ENCODE assay signal across 14 mouse cellular contexts in genomic region chr14:31530847-31531246, GRCm38 (mm10). TPM values are rescaled to one million over a fixed set of nuclear protein-coding genes. Genes with fewer than 3 reads are reported as not detected.
A peak's percentile ranks its signal among the peaks of the same experiment; 100 is the strongest.
DNase-seq lines count a peak whose midpoint lies in the region; ATAC-seq and TF ChIP-seq lines count a peak whose summit lies in the region.
"Had no signal": no experiment of that assay in that cellular context is flagged by ENCODE, and none has a peak within 500 bp of the region (broad histone marks: within the 10 kb centered on the region; RNA-seq: fewer than 3 reads in every experiment).

No protein-coding gene starts in this region.

- H3K9ac ChIP-seq in heart, embryonic 15.5 days, result no peak overlapping the region
- H3K9ac ChIP-seq in CH12.LX (ENCODE audit: insufficient read depth, low read depth), result peak overlapping the region; percentile 68; the same call in 1 of the 2 replicates
- no peak overlapping the region for H3K9ac ChIP-seq in intestine, postnatal 0 days (ENCODE audit: low read depth, low read length)
- no peak overlapping the region for H3K9ac ChIP-seq in liver, embryonic 12.5 days
- H3K9ac ChIP-seq: embryonic facial prominence, embryonic 13.5 days; forebrain, embryonic 12.5 days; heart, embryonic 13.5 days had no signal

- no peak for ATAC-seq in heart, embryonic 15.5 days (replicated peaks; ENCODE audit: insufficient number of reproducible peaks, insufficient read depth, low FRiP score, low read depth)
- ATAC-seq in intestine, postnatal 0 days, result peak; percentile 65; the same call in 1 of the 2 replicates
- ATAC-seq in liver, embryonic 12.5 days, result no peak
- ATAC-seq: midbrain, embryonic 16.5 days had no signal

- in situ Hi-C loops in CH12.LX (cut with MboI; ENCODE audit: low pct_ligation_motif_present, low pct_unique_long_range_greater_than_20kb, low sequenced_read_pairs), result no loop called here

- H3K4me3 ChIP-seq in heart, embryonic 15.5 days, result no peak overlapping the region
- no peak overlapping the region for H3K4me3 ChIP-seq in heart, embryonic 10.5 days
- H3K4me3 ChIP-seq in CH12.LX (replicated peaks in 1 of 3; ENCODE audit: low read depth in 2 of 3, low read length in 2 of 3, poor library complexity in 1 of 3), result peak overlapping the region; percentile 58 to 74 (median 65)
- no peak overlapping the region for H3K4me3 ChIP-seq in intestine, postnatal 0 days (ENCODE audit: low read depth, low read length)
- no peak overlapping the region for H3K4me3 ChIP-seq in liver, embryonic 12.5 days
- H3K4me3 ChIP-seq: embryonic facial prominence, embryonic 13.5 days; forebrain, embryonic 12.5 days; heart, embryonic 13.5 days had no signal

- DNase-seq in heart, embryonic 10.5 days (ENCODE audit: low spot score), result no peak
- no peak for DNase-seq in CH12.LX (ENCODE audit: extremely low read depth)
- no peak for DNase-seq in cerebellum, adult 9-10 months
- no peak for DNase-seq in left cerebral cortex, adult 9 months (ENCODE audit: low spot score in 2 of 2)
- no peak for DNase-seq in cerebellum, postnatal 4 days (ENCODE audit: low spot score in 2 of 2)
- DNase-seq: adrenal gland, postnatal 25 days; cerebellum, postnatal 25 days had no signal

- H3K4me1 ChIP-seq in heart, embryonic 15.5 days (replicated peaks), result 0 out of 2 replicates have a peak, but pooled peaks cover 2% of the 10 kb centered on the region
- 0 out of 2 replicates have a peak, but pooled peaks cover 5% of the 10 kb centered on the region for H3K4me1 ChIP-seq in heart, embryonic 10.5 days
- H3K4me1 ChIP-seq in CH12.LX (ENCODE audit: control insufficient read depth in 1 of 2, insufficient read depth in 2 of 2), result peaks cover 12 to 33% of the 10 kb centered on the region in 2 experiments; a peak in 3 of 4 replicates
- H3K4me1 ChIP-seq in intestine, postnatal 0 days (replicated peaks; ENCODE audit: control insufficient read depth, insufficient read depth, low read length), result peaks cover 17% of the 10 kb centered on the region
- peaks cover 14% of the 10 kb centered on the region for H3K4me1 ChIP-seq in liver, embryonic 12.5 days
- H3K4me1 ChIP-seq: forebrain, embryonic 12.5 days had no signal

- H3K27ac ChIP-seq in heart, embryonic 15.5 days, result 0 out of 2 replicates have a peak overlapping the region, but pooled peaks have one; percentile 16
- H3K27ac ChIP-seq in heart, embryonic 10.5 days, result no peak overlapping the region
- peak overlapping the region; percentile 15; the same call in 1 of the 2 replicates for H3K27ac ChIP-seq in CH12.LX (ENCODE audit: insufficient read depth, low read depth)
- peak overlapping the region; percentile 73 for H3K27ac ChIP-seq in intestine, postnatal 0 days (ENCODE audit: low read depth, low read length)
- 0 out of 2 replicates have a peak overlapping the region, but pooled peaks have one; percentile 17 for H3K27ac ChIP-seq in liver, embryonic 12.5 days
- H3K27ac ChIP-seq: forebrain, embryonic 12.5 days had no signal

- H3K79me2 ChIP-seq in CH12.LX (replicated peaks; ENCODE audit: control insufficient read depth, extremely low read depth, insufficient read depth, poor library complexity, severe bottlenecking), result no peaks in the 10 kb centered on the region

- no peak for TF ChIP-seq RAD21 in CH12.LX (IDR thresholded peaks at IDR 0.05; ENCODE audit: low read depth, low read length)

- peaks cover 2% of the 10 kb centered on the region; the same call in 1 of the 2 replicates for H3K36me3 ChIP-seq in heart, embryonic 15.5 days
- H3K36me3 ChIP-seq in heart, embryonic 10.5 days, result peaks cover 2% of the 10 kb centered on the region; the same call in 1 of the 2 replicates
- H3K36me3 ChIP-seq in CH12.LX (replicated peaks in 1 of 2; ENCODE audit: control insufficient read depth in 1 of 2, insufficient read depth in 1 of 2, low read length in 1 of 2), result peaks cover 1 to 29% of the 10 kb centered on the region in 2 experiments
- H3K36me3 ChIP-seq in intestine, postnatal 0 days (ENCODE audit: control insufficient read depth, insufficient read depth), result no peaks in the 10 kb centered on the region
- no peaks in the 10 kb centered on the region for H3K36me3 ChIP-seq in liver, embryonic 12.5 days
- H3K36me3 ChIP-seq: embryonic facial prominence, embryonic 13.5 days; forebrain, embryonic 12.5 days had no signal

- TF ChIP-seq CTCF in CH12.LX (conservative IDR thresholded peaks at IDR 0.05 in 1 of 2, IDR thresholded peaks at IDR 0.05 in 1 of 2; ENCODE audit: low read depth in 2 of 2, low read length in 2 of 2), result no peak
- TF ChIP-seq CTCF in intestine, postnatal 0 days (IDR thresholded peaks at IDR 0.05; ENCODE audit: low read depth), result no peak

- no peaks in the 10 kb centered on the region for H3K9me3 ChIP-seq in heart, embryonic 15.5 days (replicated peaks)
- no peaks in the 10 kb centered on the region for H3K9me3 ChIP-seq in heart, embryonic 10.5 days
- H3K9me3 ChIP-seq in CH12.LX (replicated peaks; ENCODE audit: low read length), result no peaks in the 10 kb centered on the region
- H3K9me3 ChIP-seq in intestine, postnatal 0 days (ENCODE audit: control insufficient read depth), result no peaks in the 10 kb centered on the region
- no peaks in the 10 kb centered on the region for H3K9me3 ChIP-seq in liver, embryonic 12.5 days (replicated peaks)
- H3K9me3 ChIP-seq: embryonic facial prominence, embryonic 13.5 days; forebrain, embryonic 12.5 days; heart, embryonic 13.5 days had no signal

- no peak overlapping the region for H3K4me2 ChIP-seq in heart, embryonic 15.5 days
- peak overlapping the region; percentile 82 for H3K4me2 ChIP-seq in CH12.LX (ENCODE audit: insufficient read depth, low read depth, poor library complexity, severe bottlenecking)
- H3K4me2 ChIP-seq in intestine, postnatal 0 days (replicated peaks; ENCODE audit: low read depth), result no peak overlapping the region
- H3K4me2 ChIP-seq in liver, embryonic 12.5 days, result no peak overlapping the region
- H3K4me2 ChIP-seq: embryonic facial prominence, embryonic 13.5 days; forebrain, embryonic 12.5 days; heart, embryonic 13.5 days had no signal

- no peaks in the 10 kb centered on the region for H3K27me3 ChIP-seq in heart, embryonic 15.5 days
- 0 out of 2 replicates have a peak, but pooled peaks cover 4% of the 10 kb centered on the region for H3K27me3 ChIP-seq in heart, embryonic 10.5 days (ENCODE audit: insufficient read depth, poor library complexity, severe bottlenecking)
- H3K27me3 ChIP-seq in CH12.LX (replicated peaks), result no peaks in the 10 kb centered on the region
- no peaks in the 10 kb centered on the region for H3K27me3 ChIP-seq in intestine, postnatal 0 days (replicated peaks; ENCODE audit: control insufficient read depth, insufficient read depth, low read length)
- H3K27me3 ChIP-seq in liver, embryonic 12.5 days (replicated peaks), result 0 out of 2 replicates have a peak, but pooled peaks cover 7% of the 10 kb centered on the region
- H3K27me3 ChIP-seq: embryonic facial prominence, embryonic 13.5 days; forebrain, embryonic 12.5 days had no signal

- TF ChIP-seq EP300 in CH12.LX (IDR thresholded peaks at IDR 0.05; ENCODE audit: low read length), result no peak

- dilution Hi-C loops in CH12.LX (cut with MboI; ENCODE audit: extremely low pct_ligation_motif_present, extremely low pct_unique_long_range_greater_than_20kb, low sequenced_read_pairs), result no loop called here

- TF ChIP-seq POLR2A in CH12.LX (IDR thresholded peaks at IDR 0.05; ENCODE audit: low read depth, low read length), result no peak

- WGBS in heart, embryonic 15.5 days, result 80% methylated on average over 4 of the region's 4 CpGs
- WGBS in heart, embryonic 10.5 days, result 77% methylated on average over 4 of the region's 4 CpGs
- 40% methylated on average over 4 of the region's 4 CpGs for WGBS in intestine, postnatal 0 days
- 63% methylated on average over 4 of the region's 4 CpGs for WGBS in liver, embryonic 12.5 days (ENCODE audit: insufficient replicate concordance)

TF ChIP-seq in CH12.LX, 34 proteins besides CTCF, POLR2A, EP300 and RAD21 (continues in another document):
- no peak for TF ChIP-seq USF1 (IDR thresholded peaks at IDR 0.05; ENCODE audit: low read depth, low read length)
- no peak for TF ChIP-seq TCF12 (IDR thresholded peaks at IDR 0.05; ENCODE audit: low read depth, low read length)
- TF ChIP-seq POLR2AphosphoS2 (IDR thresholded peaks at IDR 0.05; ENCODE audit: low read depth, low read length), result no peak
- TF ChIP-seq RCOR1 (conservative IDR thresholded peaks at IDR 0.05; ENCODE audit: low read depth, low read length), result no peak
- no peak for TF ChIP-seq IRF4 (IDR thresholded peaks at IDR 0.05; ENCODE audit: low read depth, low read length)
- TF ChIP-seq ETS1 (conservative IDR thresholded peaks at IDR 0.05; ENCODE audit: low read depth, low read length), result no peak
- no peak for TF ChIP-seq CHD1 (IDR thresholded peaks at IDR 0.05; ENCODE audit: low read depth, low read length)
- no peak for TF ChIP-seq HCFC1 (IDR thresholded peaks at IDR 0.05; ENCODE audit: low read depth, low read length)
- TF ChIP-seq MAZ (IDR thresholded peaks at IDR 0.05; ENCODE audit: low read depth, low read length), result no peak
- TF ChIP-seq TBP (conservative IDR thresholded peaks at IDR 0.05; ENCODE audit: low read depth, low read length), result no peak
- no peak for TF ChIP-seq ZC3H11A (IDR thresholded peaks at IDR 0.05; ENCODE audit: low read depth, low read length)
- no peak for TF ChIP-seq PAX5 (IDR thresholded peaks at IDR 0.05; ENCODE audit: low read length)
- TF ChIP-seq CHD2 (IDR thresholded peaks at IDR 0.05; ENCODE audit: low read length), result no peak
- no peak for TF ChIP-seq NELFE (IDR thresholded peaks at IDR 0.05; ENCODE audit: low read depth, low read length)
- no peak for TF ChIP-seq ZNF384 (IDR thresholded peaks at IDR 0.05; ENCODE audit: low read depth, low read length)

RNA-seq across cellular contexts. Expression of gene Mettl6, which starts 36.0 kb away (rescaled TPM):
- polyA plus RNA-seq in heart, embryonic 15.5 days (2015; fragmentation: Nextera tagmentation; extraction: Ambion mirVana), result 34.1 and 38.4 TPM in 2 replicates
- 52.7 and 64.4 TPM in 2 replicates for polyA plus RNA-seq in heart, embryonic 10.5 days (2016; fragmentation: Nextera tagmentation; extraction: Ambion mirVana)
- total RNA-seq in CH12.LX (2012; rRNA removed) (36.2 and 38.2 TPM in 2 replicates), CH12.LX (2014; rRNA removed) (122 and 142 TPM in 2 replicates)
- 63.2 and 69.8 TPM in 2 replicates for polyA plus RNA-seq in CH12.LX (2012; ENCODE audit: insufficient read length, low read depth)
- 28.2 and 28.6 TPM in 2 replicates for polyA plus RNA-seq in intestine, postnatal 0 days (2015; fragmentation: Nextera tagmentation; extraction: Ambion mirVana)
- 43.7 and 46.9 TPM in 2 replicates for polyA plus RNA-seq in liver, embryonic 12.5 days (2016; fragmentation: Nextera tagmentation; extraction: Ambion mirVana)

RNA-seq across cellular contexts. Expression of gene Eaf1, which starts 36.6 kb away (rescaled TPM):
- polyA plus RNA-seq in heart, embryonic 15.5 days (2015; fragmentation: Nextera tagmentation; extraction: Ambion mirVana), result 10.1 and 13.6 TPM in 2 replicates
- 22.3 and 25.7 TPM in 2 replicates for polyA plus RNA-seq in heart, embryonic 10.5 days (2016; fragmentation: Nextera tagmentation; extraction: Ambion mirVana)
- total RNA-seq in CH12.LX (2012; rRNA removed), result 25.2 and 29.1 TPM in 2 replicates
- total RNA-seq in CH12.LX (2014; rRNA removed), result 27.5 and 29.4 TPM in 2 replicates
- polyA plus RNA-seq in CH12.LX (2012; ENCODE audit: insufficient read length, low read depth), result 38.7 and 39.9 TPM in 2 replicates
- 10.8 and 11.8 TPM in 2 replicates for polyA plus RNA-seq in intestine, postnatal 0 days (2015; fragmentation: Nextera tagmentation; extraction: Ambion mirVana)
- 41.4 and 44.2 TPM in 2 replicates for polyA plus RNA-seq in liver, embryonic 12.5 days (2016; fragmentation: Nextera tagmentation; extraction: Ambion mirVana)

Comparison
In these comparisons a context has a peak if more than half of its experiments do, and no peak if none do; other contexts are left out.
1. H3K4me3 ChIP-seq: peak in CH12.LX (3 of 3); none in heart, embryonic 15.5 days (single experiment), heart, embryonic 10.5 days (single experiment), intestine, postnatal 0 days (single experiment) and liver, embryonic 12.5 days (single experiment).